Mouse (Mus musculus): ENCODE measurements around the gene Klhl9. TPM values are rescaled to one million over a fixed set of nuclear protein-coding genes. Genes with fewer than 3 reads are reported as not detected.

The Klhl9 gene
- polyA plus RNA-seq, 1 experiment, result 5.4 TPM

- Histone ChIP-seq H3K36me3 (ENCODE audit: control insufficient read depth, insufficient read depth, low read length) (no peaks in the 10 kb centered on the region), H3K27me3 (ENCODE audit: control insufficient read depth, insufficient read depth, low read length) (no peaks in the 10 kb centered on the region), H3K27ac (ENCODE audit: control insufficient read depth, insufficient read depth, low read depth, low read length) (no peak within 1 kb of the TSS), H3K4me1 (ENCODE audit: control insufficient read depth, insufficient read depth, low read length) (no peaks in the 10 kb centered on the region), H3K4me3 (ENCODE audit: control insufficient read depth, low read depth, low read length) (no peak within 1 kb of the TSS)
- TF ChIP-seq CTCF (IDR thresholded peaks at IDR 0.05; ENCODE audit: control insufficient read depth, insufficient read depth, insufficient replicate concordance, low read depth, low read length), result no peak
- TF ChIP-seq POLR2A (IDR thresholded peaks at IDR 0.05; ENCODE audit: control insufficient read depth, low read depth, low read length), result no peak
Observed at GRCm38 (mm10) chr4:88691259-88691658, 31.0 kb downstream of the Klhl9 start, which contains the start of gene Ifnab. Gene Ifnab, minus strand, starts transcription at chr4:88691359.

GRCm38 (mm10) chr4:88683812-88684211, 38.5 kb downstream of the Klhl9 start, which contains the start of gene Ifna2:
Gene Ifna2, minus strand, starts transcription at chr4:88683912.
- no peak within 1 kb of the TSS for H3K27ac ChIP-seq (ENCODE audit: control insufficient read depth, insufficient read depth, low read depth, low read length)
- no peak within 1 kb of the TSS for H3K4me3 ChIP-seq (ENCODE audit: control insufficient read depth, low read depth, low read length)
- no peaks in the 10 kb centered on the region for H3K4me1 ChIP-seq (ENCODE audit: control insufficient read depth, insufficient read depth, low read length)
- TF ChIP-seq CTCF (IDR thresholded peaks at IDR 0.05; ENCODE audit: control insufficient read depth, insufficient read depth, insufficient replicate concordance, low read depth, low read length), result no peak
- no peak for TF ChIP-seq POLR2A (IDR thresholded peaks at IDR 0.05; ENCODE audit: control insufficient read depth, low read depth, low read length)
- no peaks in the 10 kb centered on the region for H3K27me3 ChIP-seq (ENCODE audit: control insufficient read depth, insufficient read depth, low read length)
- no peaks in the 10 kb centered on the region for H3K36me3 ChIP-seq (ENCODE audit: control insufficient read depth, insufficient read depth, low read length)

GRCm38 (mm10) chr4:88681353-88681752, 40.9 kb downstream of the Klhl9 start:
- Histone ChIP-seq H3K27me3 (ENCODE audit: control insufficient read depth, insufficient read depth, low read length) (no peaks in the 10 kb centered on the region), H3K4me1 (ENCODE audit: control insufficient read depth, insufficient read depth, low read length) (no peaks in the 10 kb centered on the region), H3K27ac (ENCODE audit: control insufficient read depth, insufficient read depth, low read depth, low read length) (no peak overlapping the region), H3K4me3 (ENCODE audit: control insufficient read depth, low read depth, low read length) (no peak overlapping the region), H3K36me3 (ENCODE audit: control insufficient read depth, insufficient read depth, low read length) (no peaks in the 10 kb centered on the region)
- TF ChIP-seq CTCF (IDR thresholded peaks at IDR 0.05; ENCODE audit: control insufficient read depth, insufficient read depth, insufficient replicate concordance, low read depth, low read length), result no peak
- no peak for TF ChIP-seq POLR2A (IDR thresholded peaks at IDR 0.05; ENCODE audit: control insufficient read depth, low read depth, low read length)

- no peaks in the 10 kb centered on the region for H3K27me3 ChIP-seq (ENCODE audit: control insufficient read depth, insufficient read depth, low read length)
- TF ChIP-seq POLR2A (IDR thresholded peaks at IDR 0.05; ENCODE audit: control insufficient read depth, low read depth, low read length) (no peak), CTCF (IDR thresholded peaks at IDR 0.05; ENCODE audit: control insufficient read depth, insufficient read depth, insufficient replicate concordance, low read depth, low read length) (no peak)
Observed at GRCm38 (mm10) chr4:88680362-88680761, 41.9 kb downstream of the Klhl9 start.

GRCm38 (mm10) chr4:88676824-88677223, 45.4 kb downstream of the Klhl9 start, which contains the start of gene Ifna16:
Gene Ifna16, minus strand, starts transcription at chr4:88676924.
- Histone ChIP-seq H3K4me3 (ENCODE audit: control insufficient read depth, low read depth, low read length) (no peak within 1 kb of the TSS), H3K36me3 (ENCODE audit: control insufficient read depth, insufficient read depth, low read length) (no peaks in the 10 kb centered on the region), H3K4me1 (ENCODE audit: control insufficient read depth, insufficient read depth, low read length) (no peaks in the 10 kb centered on the region), H3K27ac (ENCODE audit: control insufficient read depth, insufficient read depth, low read depth, low read length) (no peak within 1 kb of the TSS), H3K27me3 (ENCODE audit: control insufficient read depth, insufficient read depth, low read length) (no peaks in the 10 kb centered on the region)
- TF ChIP-seq CTCF (IDR thresholded peaks at IDR 0.05; ENCODE audit: control insufficient read depth, insufficient read depth, insufficient replicate concordance, low read depth, low read length) (no peak), POLR2A (IDR thresholded peaks at IDR 0.05; ENCODE audit: control insufficient read depth, low read depth, low read length) (no peak)

More at GRCm38 (mm10) chr4:88680362-88680761, 41.9 kb downstream of the Klhl9 start:
- H3K27ac ChIP-seq (ENCODE audit: control insufficient read depth, insufficient read depth, low read depth, low read length), result no peak overlapping the region
- no peaks in the 10 kb centered on the region for H3K36me3 ChIP-seq (ENCODE audit: control insufficient read depth, insufficient read depth, low read length)
- no peak overlapping the region for H3K4me3 ChIP-seq (ENCODE audit: control insufficient read depth, low read depth, low read length)
- no peaks in the 10 kb centered on the region for H3K4me1 ChIP-seq (ENCODE audit: control insufficient read depth, insufficient read depth, low read length)

Other genes starting within 250 kb of the Klhl9 start
- not detected in 2 replicates for gene Ifnb1, start 199.7 kb downstream of the Klhl9 start, polyA plus RNA-seq (2012; rRNA removed)
- not detected in 2 replicates for gene Ifna15, start 164.2 kb downstream of the Klhl9 start, polyA plus RNA-seq (2012; rRNA removed)
- gene Ifna14, start 150.7 kb downstream of the Klhl9 start, polyA plus RNA-seq (2012; rRNA removed), result not detected in 2 replicates
- not detected in 2 replicates for gene Ifna9, start 130.1 kb downstream of the Klhl9 start, polyA plus RNA-seq (2012; rRNA removed)
- gene Ifna12, start 119.1 kb downstream of the Klhl9 start, polyA plus RNA-seq (2012; rRNA removed), result not detected in 2 replicates
- not detected in 2 replicates for gene C87499, start 88.1 kb downstream of the Klhl9 start, polyA plus RNA-seq (2012; rRNA removed)
- not detected in 2 replicates for gene Ifna13, start 78.0 kb downstream of the Klhl9 start, polyA plus RNA-seq (2012; rRNA removed)
- not detected in 2 replicates for gene Ifna16, start 45.5 kb downstream of the Klhl9 start, polyA plus RNA-seq (2012; rRNA removed)
- gene Ifna2, start 38.6 kb downstream of the Klhl9 start, polyA plus RNA-seq (2012; rRNA removed), result not detected in 2 replicates
- gene Ifnab, start 31.1 kb downstream of the Klhl9 start, polyA plus RNA-seq (2012; rRNA removed), result 0.38 and 0.62 TPM in 2 replicates
- 1.1 and 1.7 TPM in 2 replicates for gene Gm26566, start 660 bp downstream of the Klhl9 start, polyA plus RNA-seq (2012; rRNA removed)
- gene Gm13271, start 32.4 kb upstream of the Klhl9 start, polyA plus RNA-seq (2012; rRNA removed), result not detected in 2 replicates
- gene Gm13283, start 37.7 kb upstream of the Klhl9 start, polyA plus RNA-seq (2012; rRNA removed), result not detected in 2 replicates
- gene Gm13290, start 51.4 kb upstream of the Klhl9 start, polyA plus RNA-seq (2012; rRNA removed), result not detected in 2 replicates
- gene Gm13289, start 54.5 kb upstream of the Klhl9 start, polyA plus RNA-seq (2012; rRNA removed), result not detected in 2 replicates
- not detected in 2 replicates for gene Gm13272, start 57.4 kb upstream of the Klhl9 start, polyA plus RNA-seq (2012; rRNA removed)
- gene Ifnz, start 59.7 kb upstream of the Klhl9 start, polyA plus RNA-seq (2012; rRNA removed), result not detected in 2 replicates
- gene Gm13276, start 63.2 kb upstream of the Klhl9 start, polyA plus RNA-seq (2012; rRNA removed), result not detected in 2 replicates
- gene Gm13277, start 66.2 kb upstream of the Klhl9 start, polyA plus RNA-seq (2012; rRNA removed), result not detected in 2 replicates
- gene Gm13278, start 69.1 kb upstream of the Klhl9 start, polyA plus RNA-seq (2012; rRNA removed), result not detected in 2 replicates
- not detected in 2 replicates for gene Gm13275, start 72.0 kb upstream of the Klhl9 start, polyA plus RNA-seq (2012; rRNA removed)
- not detected in 2 replicates for gene Gm13279, start 74.9 kb upstream of the Klhl9 start, polyA plus RNA-seq (2012; rRNA removed)
- not detected in 2 replicates for gene Gm13285, start 77.2 kb upstream of the Klhl9 start, polyA plus RNA-seq (2012; rRNA removed)
- not detected in 2 replicates for gene Gm13287, start 80.8 kb upstream of the Klhl9 start, polyA plus RNA-seq (2012; rRNA removed)
- not detected in 2 replicates for gene Gm13288, start 83.1 kb upstream of the Klhl9 start, polyA plus RNA-seq (2012; rRNA removed)
- gene Ifna7, start 93.8 kb upstream of the Klhl9 start, polyA plus RNA-seq (2012; rRNA removed), result not detected in 2 replicates
- not detected in 2 replicates for gene Ifna11, start 97.5 kb upstream of the Klhl9 start, polyA plus RNA-seq (2012; rRNA removed)
- gene Ifna6, start 105.0 kb upstream of the Klhl9 start, polyA plus RNA-seq (2012; rRNA removed), result not detected in 2 replicates
- not detected in 2 replicates for gene Ifna5, start 113.1 kb upstream of the Klhl9 start, polyA plus RNA-seq (2012; rRNA removed)
- not detected in 2 replicates for gene Ifna4, start 119.4 kb upstream of the Klhl9 start, polyA plus RNA-seq (2012; rRNA removed)
- not detected in 2 replicates for gene Ifna1, start 127.6 kb upstream of the Klhl9 start, polyA plus RNA-seq (2012; rRNA removed)
- not detected in 2 replicates for gene Ifne, start 157.7 kb upstream of the Klhl9 start, polyA plus RNA-seq (2012; rRNA removed)

Measured in testis, adult 2 months (tissue).